Mouse (Mus musculus) megakaryocyte, embryonic 14.5 days (primary cell): ENCODE measurements around the gene Cavin3. TPM values are rescaled to one million over a fixed set of nuclear protein-coding genes. Genes with fewer than 3 reads are reported as not detected.

Experiments
- H3K27me3 ChIP-seq: replicated peaks from 2 replicates; pipeline ENCODE3; 2012; ENCODE audit warnings: inconsistent platforms
- H3K36me3 ChIP-seq: replicated peaks from 2 replicates; pipeline ENCODE3; 2012; ENCODE audit warnings: low read length, inconsistent platforms, mixed read lengths
- H3K4me1 ChIP-seq: 2 replicates; pipeline ENCODE4 v1.6.1; 2012; ENCODE audit warnings: inconsistent platforms
- H3K4me3 ChIP-seq: replicated peaks from 2 replicates; pipeline ENCODE3; 2012; ENCODE audit warnings: moderate library complexity, mild to moderate bottlenecking, inconsistent platforms
- H3K9me3 ChIP-seq: 2 replicates; pipeline ENCODE4 v1.6.1; 2012; ENCODE audit warnings: inconsistent platforms
- FLI1 ChIP-seq: IDR thresholded peaks from 2 replicates; pipeline ENCODE4 v1.6.1; 2012; ENCODE audit warnings: low read length, inconsistent platforms, mixed read lengths
- GATA1 ChIP-seq: IDR thresholded peaks from 3 replicates; pipeline ENCODE4 v1.6.1; 2012; ENCODE audit warnings: mixed read lengths, low read length, inconsistent platforms, borderline replicate concordance
- polyA plus RNA-seq: library from polyadenylated mRNA; stranded (reverse); fragments of >175 nt; gene quantifications from 2 replicates; pipeline ENCODE4 v1.2.3, GENCODE M21; 2012; ENCODE audit warnings: low replicate concordance; ENCODE audit not compliant: insufficient read depth

The Cavin3 gene
- polyA plus RNA-seq, 1 experiment = 1.0 TPM

DNA sequence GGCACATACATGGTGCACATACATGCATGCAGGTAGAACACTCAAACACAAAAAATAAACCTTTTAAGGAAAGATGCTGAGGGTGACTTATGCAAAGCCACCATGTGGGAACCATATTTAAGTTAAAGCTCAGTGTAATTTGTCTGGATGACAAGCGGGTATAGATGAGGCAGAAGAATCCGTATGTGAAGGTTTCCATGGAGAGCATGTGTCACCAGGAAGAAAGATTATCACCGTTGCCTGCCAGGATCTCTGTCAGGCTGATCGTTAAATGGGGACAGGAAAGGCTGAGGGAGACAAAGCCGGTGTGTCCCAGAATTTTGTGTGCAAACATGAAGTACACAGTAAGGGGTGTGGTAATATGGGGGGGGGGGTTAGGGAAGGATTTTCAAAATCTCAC, 32.5 kb upstream of the Cavin3 start:
- H3K27me3 ChIP-seq = peaks cover 25% of the 10 kb centered on the region
- H3K9me3 ChIP-seq = no peaks in the 10 kb centered on the region
- H3K4me1 ChIP-seq = peaks cover 5% of the 10 kb centered on the region; the same call in 1 of the 2 replicates
- no peaks in the 10 kb centered on the region for H3K36me3 ChIP-seq
- TF ChIP-seq FLI1 = no peak
- no peak overlapping the region for H3K4me3 ChIP-seq

DNA sequence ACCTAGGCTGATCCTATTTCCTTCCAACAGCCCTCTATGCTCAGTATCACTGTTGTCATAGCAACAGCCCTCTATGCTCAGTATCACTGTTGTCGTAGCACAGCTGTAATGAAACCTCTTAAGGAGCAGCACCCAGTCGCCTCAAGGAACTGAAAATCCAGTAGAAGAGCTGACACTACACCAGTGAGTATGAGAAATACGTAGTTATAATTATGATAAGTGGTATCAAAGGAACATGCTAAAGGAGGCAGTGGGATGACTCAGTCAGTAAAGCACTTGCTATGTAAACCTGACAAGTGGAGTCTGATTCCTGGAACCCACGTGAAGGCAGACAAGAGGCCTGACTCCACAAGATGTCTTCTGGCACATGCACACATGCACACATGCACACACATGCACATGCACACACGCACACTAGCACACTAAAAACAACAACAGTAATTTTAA, 31.8 kb upstream of the Cavin3 start:
- Histone ChIP-seq H3K36me3 (no peaks in the 10 kb centered on the region), H3K27me3 (peaks cover 23% of the 10 kb centered on the region), H3K9me3 (no peaks in the 10 kb centered on the region), H3K4me3 (no peak overlapping the region), H3K4me1 (peaks cover 5% of the 10 kb centered on the region; the same call in 1 of the 2 replicates)
- TF ChIP-seq GATA1 (no peak), FLI1 (no peak)

DNA sequence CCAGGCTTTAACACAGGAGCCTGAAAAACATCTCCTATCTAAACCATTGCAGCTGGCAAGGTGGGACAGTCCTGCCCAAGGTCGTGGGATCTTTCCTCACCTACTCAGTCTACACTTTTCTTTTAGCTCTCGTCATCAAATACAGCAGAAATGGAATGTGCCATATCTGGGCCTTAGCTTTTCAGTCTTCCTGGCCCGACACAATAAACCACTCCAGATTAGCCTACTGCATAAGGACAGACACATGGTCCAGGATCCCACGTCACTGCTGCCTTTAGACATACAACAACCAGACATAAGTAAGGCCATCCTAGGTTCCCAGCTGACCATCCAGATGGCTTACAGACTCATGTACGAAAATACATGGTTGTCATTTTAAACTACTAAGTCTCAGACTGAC, 28.0 kb upstream of the Cavin3 start:
- H3K36me3 ChIP-seq = no peaks in the 10 kb centered on the region
- no peak for TF ChIP-seq GATA1
- no peak for TF ChIP-seq FLI1
- peaks cover 3% of the 10 kb centered on the region; the same call in 1 of the 2 replicates for H3K4me1 ChIP-seq
- H3K9me3 ChIP-seq = no peaks in the 10 kb centered on the region
- H3K27me3 ChIP-seq = peaks cover 25% of the 10 kb centered on the region
- H3K4me3 ChIP-seq = no peak overlapping the region

DNA sequence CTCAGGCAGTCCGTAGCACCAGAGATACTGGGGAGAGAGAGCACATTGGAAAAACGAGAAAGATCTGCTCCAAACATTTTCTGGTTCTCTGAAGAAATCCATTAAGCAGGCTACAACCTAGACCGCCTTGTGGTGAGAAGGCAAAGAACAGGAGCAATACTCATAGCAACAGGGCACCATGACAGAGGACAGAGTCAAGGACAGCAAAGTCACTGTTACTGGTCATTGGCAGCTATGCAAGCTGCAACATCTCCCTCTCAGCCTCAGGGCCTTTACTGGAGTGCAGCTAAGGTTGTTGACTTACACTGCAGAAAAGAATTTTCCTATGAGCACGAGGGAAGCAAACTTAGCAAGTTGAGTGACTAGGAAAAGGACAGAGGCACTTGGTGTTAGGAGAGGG, 25.2 kb upstream of the Cavin3 start:
- Histone ChIP-seq H3K27me3 (peaks cover 11% of the 10 kb centered on the region), H3K36me3 (no peaks in the 10 kb centered on the region), H3K4me3 (no peak overlapping the region), H3K9me3 (no peaks in the 10 kb centered on the region), H3K4me1 (no peaks in the 10 kb centered on the region)
- no peak for TF ChIP-seq GATA1
- TF ChIP-seq FLI1 = no peak

DNA sequence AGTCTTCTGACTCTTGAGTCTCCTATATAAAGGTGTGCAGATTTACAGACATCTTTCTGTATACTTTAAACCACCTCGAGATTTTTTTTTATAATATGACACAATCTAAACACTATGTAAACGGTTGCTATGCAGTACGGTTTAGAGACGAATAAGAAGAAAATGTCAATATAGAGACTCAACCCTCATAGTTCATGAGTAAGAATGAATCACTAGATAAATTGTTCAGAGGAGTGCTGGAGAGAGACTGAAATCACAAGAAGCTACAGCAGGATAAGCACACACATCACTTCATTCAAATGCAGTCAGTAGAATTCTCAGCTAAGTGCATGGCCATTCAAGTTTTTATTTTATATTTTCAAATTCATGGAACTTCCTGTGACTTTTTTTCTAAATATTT, 19.9 kb upstream of the Cavin3 start:
- H3K9me3 ChIP-seq = no peaks in the 10 kb centered on the region
- no peak for TF ChIP-seq GATA1
- TF ChIP-seq FLI1 = no peak
- peaks cover 6% of the 10 kb centered on the region for H3K4me1 ChIP-seq
- H3K36me3 ChIP-seq = no peaks in the 10 kb centered on the region
- no peak overlapping the region for H3K4me3 ChIP-seq
- peaks cover 22% of the 10 kb centered on the region for H3K27me3 ChIP-seq

DNA sequence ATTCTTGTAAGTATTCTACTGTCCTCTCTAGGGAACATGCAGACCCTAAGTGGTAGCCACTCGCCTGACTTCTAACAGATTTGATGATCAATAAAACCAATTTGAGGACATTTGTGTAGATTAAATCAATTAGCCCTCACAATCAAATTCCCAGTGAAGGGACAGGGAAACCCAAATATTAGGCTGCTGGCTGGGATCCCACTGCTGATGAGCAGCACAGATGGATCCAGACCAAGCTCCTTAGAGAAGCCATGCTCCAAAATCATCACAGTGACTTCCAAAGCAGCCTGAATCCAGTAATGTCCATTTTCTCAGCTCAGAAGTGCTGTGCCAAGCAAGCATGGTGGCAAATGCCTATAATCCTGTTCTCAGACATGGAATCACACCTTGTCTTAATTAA, 17.6 kb upstream of the Cavin3 start:
- Histone ChIP-seq H3K36me3 (no peaks in the 10 kb centered on the region), H3K27me3 (peaks cover 21% of the 10 kb centered on the region), H3K9me3 (no peaks in the 10 kb centered on the region), H3K4me1 (peaks cover 6% of the 10 kb centered on the region), H3K4me3 (no peak overlapping the region)
- TF ChIP-seq GATA1 (no peak), FLI1 (no peak)

DNA sequence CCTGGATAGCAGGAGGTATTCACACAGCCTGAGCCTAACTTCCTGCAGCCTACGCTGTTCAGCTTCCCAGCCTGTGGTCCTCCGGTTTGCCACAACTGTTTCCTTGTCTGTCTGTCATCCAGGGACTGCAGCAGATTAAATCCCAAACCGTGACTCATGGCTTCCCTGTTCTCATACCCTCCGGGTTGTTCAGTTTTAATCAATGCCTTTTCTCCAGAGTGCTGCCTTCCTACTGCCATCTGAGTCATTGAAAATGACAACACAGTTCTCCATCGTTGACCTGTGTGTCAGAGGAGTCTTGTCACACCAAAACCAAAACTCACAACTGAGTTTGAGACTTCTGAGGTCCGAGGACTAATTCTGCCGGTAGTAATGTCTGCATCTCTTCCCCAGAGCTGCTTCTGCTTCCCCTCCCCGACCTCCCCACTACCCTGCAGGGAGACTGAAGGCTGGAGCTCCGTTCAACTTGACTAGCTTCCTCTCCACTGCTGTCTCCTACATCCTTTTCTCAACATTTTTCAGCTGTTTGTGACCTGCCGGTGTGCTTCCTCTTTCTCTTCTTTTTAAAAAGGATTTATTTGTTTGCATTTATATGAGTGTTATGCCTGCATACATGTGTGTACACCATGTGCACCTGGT, 16.9 kb upstream of the Cavin3 start:
- no peak for TF ChIP-seq FLI1
- TF ChIP-seq GATA1 = no peak
- Histone ChIP-seq H3K36me3 (no peaks in the 10 kb centered on the region), H3K9me3 (no peaks in the 10 kb centered on the region), H3K4me3 (no peak overlapping the region), H3K4me1 (peaks cover 6% of the 10 kb centered on the region), H3K27me3 (peaks cover 23% of the 10 kb centered on the region)

DNA sequence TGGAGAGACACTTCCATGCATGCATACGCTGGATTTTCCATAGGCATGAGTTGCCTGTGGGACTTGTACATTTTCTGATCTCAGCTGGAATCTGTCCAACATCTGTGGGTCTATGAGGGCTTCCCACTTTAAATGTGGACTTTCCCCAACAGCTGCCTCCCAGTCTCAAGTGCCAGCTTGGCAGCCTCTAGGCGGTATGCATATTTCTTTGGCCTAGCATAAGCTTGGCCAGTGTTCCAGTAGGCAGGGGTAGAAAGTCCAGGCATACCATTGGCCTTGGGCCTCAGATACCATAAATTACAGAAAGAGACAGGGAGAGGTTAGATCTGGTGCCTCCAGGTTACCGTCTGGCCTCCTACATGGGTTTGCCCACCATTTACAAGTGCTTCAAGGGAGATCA, 15.8 kb upstream of the Cavin3 start:
- Histone ChIP-seq H3K9me3 (no peaks in the 10 kb centered on the region), H3K4me1 (peaks cover 6% of the 10 kb centered on the region), H3K4me3 (no peak overlapping the region), H3K27me3 (peaks cover 24% of the 10 kb centered on the region), H3K36me3 (no peaks in the 10 kb centered on the region)
- TF ChIP-seq FLI1 (no peak), GATA1 (no peak)

DNA sequence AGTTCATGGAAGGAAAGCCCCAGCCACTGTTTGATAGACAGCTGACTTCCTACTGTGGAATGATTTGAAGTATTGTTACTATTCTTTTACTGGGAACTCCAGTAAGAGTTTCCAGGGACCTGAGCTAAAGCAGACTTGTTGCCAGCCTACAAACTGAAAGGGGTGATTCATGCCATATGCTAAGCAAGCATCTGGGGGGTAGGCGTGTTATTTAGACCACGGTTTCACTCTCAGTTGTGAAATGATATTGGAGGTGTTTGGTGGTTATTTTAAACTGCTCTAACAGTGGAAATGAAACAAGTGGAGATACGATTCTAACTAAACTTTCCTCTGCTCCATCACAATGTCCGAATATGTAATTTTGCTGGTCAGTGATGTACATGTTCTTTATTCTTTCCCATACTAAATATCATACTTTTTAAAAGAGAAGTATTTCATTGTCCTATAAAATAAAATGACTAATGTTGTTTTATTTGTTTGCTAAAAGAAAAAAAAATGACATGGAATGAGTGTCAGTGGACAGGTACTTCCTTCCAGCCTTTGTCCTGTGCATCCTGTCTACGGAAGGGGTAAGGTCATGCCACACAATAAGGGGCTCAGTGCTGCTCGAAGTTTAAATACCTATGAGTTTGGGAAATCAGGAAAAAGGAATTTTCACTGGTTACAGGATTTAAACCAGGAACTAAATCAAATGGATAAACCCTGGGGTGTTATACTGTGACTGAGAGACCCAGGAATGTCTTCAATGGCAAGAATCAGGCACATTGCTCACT, 5.2 kb upstream of the Cavin3 start:
- no peak for TF ChIP-seq FLI1
- no peak for TF ChIP-seq GATA1
- H3K4me1 ChIP-seq = no peaks in the 10 kb centered on the region
- peaks cover 7% of the 10 kb centered on the region for H3K27me3 ChIP-seq
- H3K4me3 ChIP-seq = no peak overlapping the region
- H3K9me3 ChIP-seq = no peaks in the 10 kb centered on the region
- H3K36me3 ChIP-seq = no peaks in the 10 kb centered on the region

DNA sequence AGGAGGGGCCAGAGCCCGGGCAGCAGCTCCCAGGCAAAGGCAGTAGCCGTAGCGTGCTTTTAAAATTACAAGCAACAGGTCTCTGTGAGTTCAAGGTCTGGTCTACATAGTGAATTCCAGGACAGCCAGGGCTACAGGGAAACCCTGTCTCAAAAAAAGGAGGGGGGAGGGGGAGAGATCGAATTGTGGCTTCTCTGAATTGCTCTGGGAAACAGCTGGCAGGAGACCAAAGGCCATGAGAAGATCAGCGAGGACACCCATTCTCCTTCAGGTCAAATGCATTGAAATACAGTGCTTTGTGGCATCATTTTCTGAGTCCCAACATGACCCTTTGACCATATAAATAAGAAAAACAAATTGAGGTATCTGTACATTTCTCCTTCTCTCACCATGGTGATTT, 2.9 kb upstream of the Cavin3 start:
- Histone ChIP-seq H3K4me1 (peaks cover 7% of the 10 kb centered on the region; the same call in 1 of the 2 replicates), H3K27me3 (peaks cover 25% of the 10 kb centered on the region), H3K36me3 (no peaks in the 10 kb centered on the region), H3K9me3 (peaks cover 8% of the 10 kb centered on the region; the same call in 1 of the 2 replicates), H3K4me3 (no peak overlapping the region)
- no peak for TF ChIP-seq FLI1
- no peak for TF ChIP-seq GATA1
